Mouse (Mus musculus) lung, postnatal 14 days (tissue): ENCODE results near the gene H2afx.
"Not testable (repeated sequence)": the region's sequence is repeated elsewhere in the genome, so short reads cannot be mapped to it uniquely, and the experiment has no call there.

ENCODE experiments used
- DNase-seq: peaks from one replicate; pipeline ENCODE4 v3.0.0; 2021

Gene H2afx

GRCm38 (mm10) chr9:44334396-44335330 lies at the start of gene H2afx:
Gene H2afx (plus strand): TSS chr9:44334694.
- peak; percentile 99 for DNase-seq

- no peak for DNase-seq
Measured at GRCm38 (mm10) chr9:44286256-44286850, 48.1 kb upstream of the H2afx start.

DNA sequence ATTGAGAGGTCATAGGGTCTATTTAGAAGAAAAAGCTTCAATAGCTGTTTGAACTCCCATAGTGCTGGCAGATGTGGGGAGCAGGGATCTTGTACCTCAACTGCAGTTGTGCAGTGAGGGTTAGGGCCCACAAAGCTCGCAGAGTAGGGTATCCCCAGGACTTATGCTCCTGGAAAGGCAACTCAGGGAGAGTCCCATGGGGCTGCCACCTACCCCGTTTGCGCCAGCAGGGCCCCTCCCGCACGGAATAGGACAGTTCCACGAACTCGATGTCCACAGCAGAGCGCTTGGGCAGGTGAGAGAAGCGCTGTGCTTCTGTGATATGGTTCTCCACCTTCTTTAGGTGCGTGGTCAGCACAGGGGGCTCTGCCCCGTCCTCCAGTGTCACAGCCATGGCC lies 47.5 kb upstream of the H2afx start:
- DNase-seq = no peak

- DNase-seq = peak; percentile 8
Measured at GRCm38 (mm10) chr9:44287401-44288075, 47.0 kb upstream of the H2afx start.

DNA sequence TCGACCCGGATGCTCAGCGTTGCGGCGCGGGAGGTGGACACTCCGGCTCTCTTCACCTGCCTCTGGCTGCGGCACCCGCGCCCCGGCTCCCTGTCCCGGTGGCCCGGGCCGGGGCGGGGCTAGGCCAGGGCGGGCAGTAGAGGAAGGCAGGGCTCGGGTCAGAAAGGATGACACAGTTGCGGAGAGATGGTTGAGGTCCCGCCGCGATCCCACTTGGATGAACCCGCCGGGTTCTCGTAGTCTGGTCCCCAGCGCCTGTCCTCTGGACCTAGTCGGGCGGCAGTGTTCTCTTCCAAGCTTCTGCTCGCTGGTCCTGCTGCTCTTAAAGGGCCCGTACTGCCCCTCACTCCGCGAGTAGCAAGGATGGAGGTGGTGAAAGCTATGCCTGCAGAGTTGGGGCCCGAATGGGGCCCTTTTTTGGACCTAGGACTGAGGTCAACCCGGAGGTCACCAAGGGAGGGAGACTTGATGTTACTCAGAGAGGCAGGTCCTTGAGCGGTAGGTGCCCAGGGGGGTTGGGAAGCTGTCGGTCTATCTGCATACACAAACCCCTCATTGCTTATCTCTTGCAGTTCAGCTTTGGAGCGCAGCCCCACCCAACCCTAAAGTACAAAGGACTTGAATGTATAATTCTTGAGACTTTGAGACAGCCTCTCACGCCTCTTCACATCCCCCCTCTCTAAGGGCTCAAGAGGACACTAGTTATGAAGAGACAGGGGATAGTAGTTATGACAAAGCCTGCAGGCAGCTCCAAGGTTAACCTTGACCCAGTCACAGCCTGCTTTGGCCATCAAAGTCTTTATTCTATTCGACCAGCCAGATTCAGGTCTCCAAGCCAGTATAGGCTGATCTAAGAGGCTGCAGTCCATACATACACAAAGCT lies 46.2 kb upstream of the H2afx start, which contains the start of gene Abcg4:
Gene Abcg4 (minus strand): TSS at position 540 of the 883 bp plus-strand sequence.
- DNase-seq = no peak

GRCm38 (mm10) chr9:44288959-44289291 lies 45.6 kb upstream of the H2afx start:
- no peak for DNase-seq

GRCm38 (mm10) chr9:44292490-44292889 lies 42.0 kb upstream of the H2afx start:
- peak; percentile 71 for DNase-seq

GRCm38 (mm10) chr9:44300001-44300400 lies 34.5 kb upstream of the H2afx start:
- not testable (repeated sequence) for DNase-seq

GRCm38 (mm10) chr9:44305466-44306079 lies 28.9 kb upstream of the H2afx start, which contains the start of gene Hinfp:
Gene Hinfp (minus strand): TSS chr9:44305671.
- DNase-seq = peak; percentile 98

- DNase-seq = no peak
Measured at GRCm38 (mm10) chr9:44306532-44306931, 28.0 kb upstream of the H2afx start.

- no peak for DNase-seq
Measured at GRCm38 (mm10) chr9:44307248-44307647, 27.2 kb upstream of the H2afx start.

DNA sequence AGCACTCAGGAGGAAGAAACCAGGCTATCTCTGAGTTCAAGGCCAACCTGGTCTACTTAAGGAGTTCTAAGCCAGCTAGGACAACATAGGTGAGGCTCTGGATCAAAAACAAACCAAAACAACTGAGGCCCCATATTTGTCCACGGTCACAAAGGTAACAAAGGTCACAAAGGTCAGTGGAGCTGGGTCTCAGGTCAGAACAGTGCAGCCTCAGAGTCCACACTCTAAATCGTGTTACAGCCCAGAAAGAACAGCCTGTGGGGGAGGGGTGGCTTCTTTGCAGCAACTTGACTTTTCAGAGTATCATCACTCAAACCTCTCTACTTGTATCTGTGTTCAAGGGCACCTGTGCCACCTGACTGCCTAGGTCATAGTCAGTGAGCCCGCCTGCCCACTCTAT lies 24.7 kb upstream of the H2afx start:
- DNase-seq = no peak

GRCm38 (mm10) chr9:44310750-44311135 lies 23.8 kb upstream of the H2afx start:
- no peak for DNase-seq

GRCm38 (mm10) chr9:44311136-44312134 lies 23.1 kb upstream of the H2afx start:
- peak; percentile 42 for DNase-seq

- no peak for DNase-seq
Measured at GRCm38 (mm10) chr9:44313476-44314256, 20.8 kb upstream of the H2afx start.

DNA sequence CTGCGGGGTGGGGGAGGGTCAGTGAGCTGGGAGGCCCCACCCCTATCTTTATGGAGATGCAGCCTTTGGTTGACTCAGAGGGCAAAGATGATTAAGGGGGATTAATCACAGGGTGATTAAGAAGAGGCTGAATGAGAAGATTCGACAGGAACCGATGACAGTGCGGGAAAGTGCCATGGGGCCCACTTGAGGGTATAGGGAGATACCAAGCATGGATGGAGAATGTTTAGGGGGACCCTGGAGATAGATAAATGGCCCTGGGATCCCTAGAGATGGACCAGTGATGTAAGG lies 20.3 kb upstream of the H2afx start:
- DNase-seq = no peak

- no peak for DNase-seq
Measured at GRCm38 (mm10) chr9:44314910-44315309, 19.6 kb upstream of the H2afx start.

GRCm38 (mm10) chr9:44317452-44317851 lies 17.0 kb upstream of the H2afx start:
- no peak for DNase-seq

DNA sequence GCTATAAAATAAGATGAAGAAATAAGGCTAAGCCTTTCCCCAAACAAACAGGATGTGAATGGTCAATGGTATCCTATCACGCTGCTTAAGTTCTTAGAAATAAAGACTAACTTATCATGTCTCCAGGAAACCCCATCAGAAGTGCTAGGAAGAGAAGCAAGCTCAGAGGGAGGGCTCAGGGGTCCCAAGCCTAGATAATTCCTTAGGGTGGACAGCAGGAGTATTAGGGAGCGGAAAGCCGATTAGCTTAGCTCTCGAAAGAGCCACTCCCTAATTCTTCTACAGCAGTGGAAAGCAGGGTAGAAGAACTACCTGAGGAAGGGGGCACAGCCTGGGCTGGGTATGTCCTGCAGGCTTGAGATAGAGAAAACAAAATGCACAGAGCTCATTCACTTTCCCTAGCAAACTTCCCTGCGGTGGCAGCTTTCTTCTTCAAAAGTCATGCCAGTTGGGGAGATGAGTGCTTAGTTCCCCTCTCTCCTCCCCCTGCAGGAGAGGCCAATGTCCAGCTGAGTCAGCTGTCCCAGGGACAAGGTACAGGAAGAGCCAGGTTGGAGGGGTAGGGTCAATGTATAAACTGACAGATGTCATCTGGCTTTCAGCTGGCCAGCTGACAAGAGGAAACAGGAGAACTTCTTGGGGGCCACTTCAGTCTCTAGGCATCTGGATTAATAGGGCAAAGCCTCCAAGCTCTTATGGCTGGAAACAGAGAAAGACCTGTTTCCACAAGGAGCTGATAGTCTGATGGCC lies 16.2 kb upstream of the H2afx start:
- DNase-seq = no peak

- no peak for DNase-seq
Measured at GRCm38 (mm10) chr9:44318826-44319095, 15.7 kb upstream of the H2afx start.
